Mouse (Mus musculus) B cell, adult 2 months (primary cell): ENCODE data around the gene Sh3rf1.

Experiments used
- DNase-seq, 2 experiments: peaks; one replicate each; pipeline ENCODE4 v3.0.0; 2022

The Sh3rf1 gene

GRCm38 (mm10) chr8:61223729-61224379, at the start of gene Sh3rf1:
TSS of gene Sh3rf1 (plus strand) at chr8:61223872.
- DNase-seq, result peak; percentile 64 to 71

GRCm38 (mm10) chr8:61173921-61174492, 49.7 kb upstream of the Sh3rf1 start:
- no peak for DNase-seq

GRCm38 (mm10) chr8:61175876-61176275, 47.8 kb upstream of the Sh3rf1 start:
- DNase-seq, result no peak

- no peak for DNase-seq
Observed at GRCm38 (mm10) chr8:61177680-61178593, 45.7 kb upstream of the Sh3rf1 start.

GRCm38 (mm10) chr8:61178594-61179140, 45.0 kb upstream of the Sh3rf1 start:
- no peak for DNase-seq

- DNase-seq, result no peak
Observed at GRCm38 (mm10) chr8:61181592-61181991, 42.1 kb upstream of the Sh3rf1 start.

- DNase-seq, result no peak
Observed at GRCm38 (mm10) chr8:61182020-61182419, 41.7 kb upstream of the Sh3rf1 start.

GRCm38 (mm10) chr8:61185274-61186198, 38.1 kb upstream of the Sh3rf1 start:
- no peak for DNase-seq

GRCm38 (mm10) chr8:61194306-61194925, 29.3 kb upstream of the Sh3rf1 start:
- no peak for DNase-seq

- DNase-seq, result no peak
Observed at GRCm38 (mm10) chr8:61200254-61200887, 23.3 kb upstream of the Sh3rf1 start.

GRCm38 (mm10) chr8:61203035-61203826, 20.4 kb upstream of the Sh3rf1 start:
- no peak for DNase-seq

GRCm38 (mm10) chr8:61206876-61207275, 16.8 kb upstream of the Sh3rf1 start:
- no peak for DNase-seq

- no peak for DNase-seq
Observed at GRCm38 (mm10) chr8:61207636-61208035, 16.0 kb upstream of the Sh3rf1 start.

- no peak for DNase-seq
Observed at GRCm38 (mm10) chr8:61208719-61209118, 15.0 kb upstream of the Sh3rf1 start.

- no peak for DNase-seq
Observed at GRCm38 (mm10) chr8:61210836-61211235, 12.8 kb upstream of the Sh3rf1 start.

- no peak for DNase-seq
Observed at GRCm38 (mm10) chr8:61215081-61215819, 8.4 kb upstream of the Sh3rf1 start.

GRCm38 (mm10) chr8:61217017-61217416, 6.7 kb upstream of the Sh3rf1 start:
- DNase-seq, result no peak

- DNase-seq, result no peak
Observed at GRCm38 (mm10) chr8:61217426-61217825, 6.2 kb upstream of the Sh3rf1 start.

- peak; percentile 3 to 15 for DNase-seq
Observed at GRCm38 (mm10) chr8:61218439-61218838, 5.2 kb upstream of the Sh3rf1 start.

GRCm38 (mm10) chr8:61223283-61223682, 389 bp upstream of the Sh3rf1 start:
- DNase-seq, result peak in 1 of 2 experiments; percentile 5
